Mouse (Mus musculus) hindbrain, embryonic 14.5 days (tissue): ENCODE data around the gene Dync1h1. TPM values are rescaled to one million over a fixed set of nuclear protein-coding genes. Genes with fewer than 3 reads are reported as not detected.

Source experiments
- ATAC-seq: fragments of 200-750 bp; cut with Nextera tagmentation; 2 replicates; pipeline ENCODE4 v1.8.0; 2017; ENCODE audit warnings: moderate number of reproducible peaks, mild to moderate bottlenecking, moderate TSS enrichment, moderate library complexity; ENCODE audit not compliant: low FRiP score
- DNase-seq: peaks from one replicate; pipeline ENCODE4 v3.0.0-alpha.2; 2015; ENCODE audit warnings: low spot score
- H3K27ac ChIP-seq: fragments of 300-500 bp; sonication (generic); 2 replicates; pipeline ENCODE4 v1.5.1; 2014; ENCODE audit warnings: mild to moderate bottlenecking, moderate library complexity
- H3K27me3 ChIP-seq: fragments of 300-500 bp; sonication (generic); 2 replicates; pipeline ENCODE4 v1.6.1; 2014; ENCODE audit warnings: mild to moderate bottlenecking, low read length, mixed read lengths; ENCODE audit not compliant: control insufficient read depth, insufficient read depth
- H3K36me3 ChIP-seq: fragments of 300-500 bp; sonication (generic); replicated peaks from 2 replicates; pipeline ENCODE4 v1.6.1; 2014; ENCODE audit not compliant: control insufficient read depth, insufficient read depth
- H3K4me1 ChIP-seq: fragments of 300-500 bp; sonication (generic); replicated peaks from 2 replicates; pipeline ENCODE4 v1.6.1; 2014; ENCODE audit warnings: antibody characterized with exemption, low read length, mixed read lengths; ENCODE audit not compliant: control insufficient read depth, insufficient read depth
- H3K4me2 ChIP-seq: fragments of 300-500 bp; sonication (generic); replicated peaks from 2 replicates; pipeline ENCODE4 v1.6.1; 2014; ENCODE audit warnings: mild to moderate bottlenecking, moderate library complexity
- H3K4me3 ChIP-seq: fragments of 300-500 bp; sonication (generic); replicated peaks from 2 replicates; pipeline ENCODE4 v1.5.1; 2014; ENCODE audit warnings: mild to moderate bottlenecking, low read length
- H3K9ac ChIP-seq: fragments of 300-500 bp; sonication (generic); 2 replicates; pipeline ENCODE4 v1.6.1; 2014
- H3K9me3 ChIP-seq: fragments of 300-500 bp; sonication (generic); 2 replicates; pipeline ENCODE4 v1.6.1; 2016; ENCODE audit warnings: low read length; ENCODE audit not compliant: control insufficient read depth
- WGBS: fragments of 180-500 bp; shearing (Covaris S2); extraction: QIAGEN DNeasy Blood & Tissue Kit; methylation state at CpG from one replicate; pipeline ENCODE4 v1.1.7; 2014; 5-methylcytosine and 5-hydroxymethylcytosine counted together
- polyA plus RNA-seq: library from polyadenylated mRNA; unstranded; fragments of >200 nt; fragmentation: Nextera tagmentation; extraction: Ambion mirVana; gene quantifications from 2 replicates; pipeline ENCODE4 v1.2.1, GENCODE M21; 2014

The Dync1h1 gene
- polyA plus RNA-seq, 1 experiment from 2014 or later: 114 TPM

DNA sequence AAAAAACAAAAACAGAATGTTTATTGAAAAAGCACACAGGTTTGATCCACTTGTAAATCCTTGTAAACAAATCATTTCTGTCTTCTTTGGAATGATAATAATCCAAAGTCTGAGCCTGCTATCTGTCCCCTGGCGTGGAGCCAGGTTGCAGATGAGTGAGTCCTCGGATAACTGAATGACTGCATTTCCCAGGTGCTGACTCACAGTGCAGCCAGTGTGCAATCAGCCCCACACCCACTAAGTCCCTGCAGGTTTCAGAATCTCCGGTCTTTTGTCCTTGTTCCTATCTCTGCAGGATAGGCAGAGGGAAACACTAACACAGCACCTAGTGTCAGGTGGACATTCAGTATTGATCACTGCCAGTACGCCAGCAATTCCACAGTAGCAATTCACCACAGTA, 1.5 kb upstream of the Dync1h1 start:
- 75% methylated on average over 4 of the region's 4 CpGs for WGBS
- no peak overlapping the region for H3K27ac ChIP-seq
- 0 out of 2 replicates have a peak overlapping the region, but pooled peaks have one; percentile 44 for H3K9ac ChIP-seq

DNA sequence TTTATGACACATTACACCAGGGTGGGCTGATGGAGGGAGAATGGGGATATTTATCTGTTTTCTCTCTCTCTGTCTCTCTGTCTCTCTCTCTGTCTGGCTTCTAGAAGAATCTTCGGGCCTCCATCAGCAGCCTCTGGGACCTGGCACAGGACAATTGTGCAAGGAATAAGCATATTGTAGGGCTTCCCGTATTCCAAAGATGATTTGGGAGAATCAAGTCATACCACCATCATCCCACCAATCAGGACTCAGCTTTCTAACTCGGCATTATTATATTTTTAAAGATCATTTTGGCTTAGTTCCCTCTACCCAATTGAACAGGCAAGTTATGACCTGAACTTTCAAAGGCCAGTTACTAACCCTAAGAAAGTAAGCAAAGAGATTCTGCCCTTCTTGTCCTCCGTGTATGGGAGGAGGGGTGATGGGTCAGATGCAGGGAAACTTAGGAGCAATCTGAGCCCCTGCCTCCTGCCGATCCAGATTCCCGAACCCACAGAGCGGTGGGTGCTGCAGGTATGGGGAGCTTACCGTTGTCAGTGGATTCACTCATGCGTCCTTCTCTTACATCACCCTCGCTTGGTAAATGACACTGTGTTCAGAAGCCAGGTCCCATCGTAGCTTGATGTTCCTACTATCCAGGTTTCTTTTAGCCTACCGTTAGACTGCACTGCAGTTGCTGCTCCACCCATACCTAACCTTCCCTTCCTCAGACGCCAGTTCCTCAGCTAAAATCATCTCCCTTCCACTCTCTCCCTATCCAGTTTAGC, 844 bp upstream of the Dync1h1 start:
- DNase-seq (no peak), ATAC-seq (no peak)
- Histone ChIP-seq H3K36me3 (no peaks in the 10 kb centered on the region), H3K4me1 (peaks cover 34% of the 10 kb centered on the region), H3K4me2 (peak overlapping the region; percentile 58), H3K27ac (no peak overlapping the region), H3K27me3 (no peaks in the 10 kb centered on the region), H3K4me3 (peak overlapping the region; percentile 82), H3K9ac (peak overlapping the region; percentile 44), H3K9me3 (no peaks in the 10 kb centered on the region)
- 57% methylated on average over 13 of the region's 13 CpGs for WGBS

More for the DNA sequence above, 1.5 kb upstream of the Dync1h1 start:
- no peaks in the 10 kb centered on the region for H3K9me3 ChIP-seq
- peaks cover 28% of the 10 kb centered on the region for H3K4me1 ChIP-seq
- DNase-seq: no peak
- no peaks in the 10 kb centered on the region for H3K27me3 ChIP-seq
- no peak overlapping the region for H3K4me3 ChIP-seq
- no peak for ATAC-seq
- peak overlapping the region; percentile 58; the same call in 1 of the 2 replicates for H3K4me2 ChIP-seq
- H3K36me3 ChIP-seq: no peaks in the 10 kb centered on the region

DNA sequence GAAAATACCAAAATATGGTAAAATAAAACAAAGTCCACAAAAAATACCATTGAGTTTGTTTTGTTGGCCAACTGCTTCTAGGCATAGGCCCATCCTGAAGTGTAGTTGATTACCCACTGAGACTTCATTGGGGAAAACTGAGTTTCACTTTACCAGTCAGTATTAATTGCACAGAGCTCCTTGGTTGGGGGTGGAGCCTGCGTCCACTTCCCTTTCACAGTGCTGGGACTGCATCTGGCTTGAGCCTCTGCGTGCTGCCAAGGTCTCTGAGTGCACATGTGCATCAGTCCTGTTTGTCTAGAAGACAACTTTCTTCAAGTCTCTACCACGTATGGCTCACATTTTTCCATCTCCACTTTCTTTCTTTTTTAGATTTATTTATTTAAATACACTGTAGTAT, 4.9 kb downstream of the Dync1h1 start:
- Histone ChIP-seq H3K4me1 (peaks cover 29% of the 10 kb centered on the region), H3K36me3 (peaks cover 4% of the 10 kb centered on the region; the same call in 1 of the 2 replicates), H3K9ac (no peak overlapping the region), H3K9me3 (no peaks in the 10 kb centered on the region), H3K27ac (no peak overlapping the region), H3K4me2 (no peak overlapping the region), H3K4me3 (no peak overlapping the region), H3K27me3 (no peaks in the 10 kb centered on the region)
- no peak for ATAC-seq
- 95% methylated on average over 3 of the region's 3 CpGs for WGBS
- DNase-seq: no peak

DNA sequence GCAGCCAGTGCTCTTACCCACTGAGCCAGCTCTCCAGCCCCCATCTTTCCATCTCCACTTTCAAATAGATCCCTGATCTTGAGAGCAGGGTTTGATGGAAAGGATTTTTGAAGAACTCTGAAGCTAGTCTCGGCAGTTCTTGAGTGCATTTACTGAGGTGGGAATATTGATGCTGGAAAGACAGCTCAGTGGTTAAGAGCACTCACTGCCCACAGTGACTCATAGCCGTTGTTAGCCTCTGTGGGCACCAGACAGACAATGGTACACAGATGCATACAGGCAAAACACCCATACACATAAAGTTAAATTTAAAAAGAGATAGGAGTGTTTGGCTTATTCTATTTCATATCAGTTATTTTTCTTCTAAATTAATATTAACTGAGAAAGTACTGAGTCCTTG, 5.4 kb downstream of the Dync1h1 start:
- Histone ChIP-seq H3K4me2 (no peak overlapping the region), H3K9me3 (no peaks in the 10 kb centered on the region), H3K27ac (no peak overlapping the region), H3K4me3 (no peak overlapping the region), H3K27me3 (no peaks in the 10 kb centered on the region), H3K4me1 (peaks cover 29% of the 10 kb centered on the region), H3K36me3 (peaks cover 4% of the 10 kb centered on the region; the same call in 1 of the 2 replicates), H3K9ac (no peak overlapping the region)
- WGBS: 94% methylated on average over 2 of the region's 2 CpGs
- ATAC-seq: no peak
- no peak for DNase-seq

DNA sequence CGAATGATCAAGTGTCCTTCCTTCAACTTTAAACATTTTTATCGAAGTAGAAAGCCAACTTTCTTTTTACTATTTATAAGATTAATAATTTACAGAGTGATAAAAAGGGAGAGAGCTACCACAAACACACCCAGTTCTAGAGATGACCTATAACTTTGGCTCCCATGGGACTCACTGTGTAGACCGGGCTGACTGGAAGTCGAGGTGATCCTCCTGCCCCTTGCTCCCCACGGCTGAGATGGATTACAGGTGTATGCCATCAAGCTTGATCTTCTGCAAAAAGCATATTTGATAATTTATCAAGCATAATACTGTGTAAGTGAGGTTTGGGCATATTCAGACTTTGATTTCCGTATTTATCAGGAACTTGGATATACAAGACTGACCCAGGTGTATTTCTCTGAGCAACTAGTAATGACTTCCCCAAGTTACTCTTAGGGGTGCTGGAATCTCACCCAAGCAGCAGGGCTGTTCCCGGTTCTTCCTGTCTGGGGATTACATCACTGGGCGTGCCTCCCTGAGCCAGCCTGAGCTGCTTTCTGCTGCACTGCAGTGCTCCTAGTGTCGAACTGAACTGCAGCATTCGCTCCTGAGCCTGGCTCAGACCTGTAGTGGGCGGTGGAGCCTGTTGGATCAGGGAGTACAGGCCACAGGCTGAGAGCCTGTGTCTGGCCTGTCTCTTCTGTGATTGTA, 7.4 kb downstream of the Dync1h1 start:
- H3K27ac ChIP-seq: no peak overlapping the region
- no peaks in the 10 kb centered on the region for H3K9me3 ChIP-seq
- H3K36me3 ChIP-seq: peaks cover 20% of the 10 kb centered on the region
- 82% methylated on average over 11 of the region's 11 CpGs for WGBS
- ATAC-seq: no peak
- no peak for DNase-seq
- no peak overlapping the region for H3K9ac ChIP-seq
- H3K4me2 ChIP-seq: no peak overlapping the region
- no peak overlapping the region for H3K4me3 ChIP-seq
- H3K27me3 ChIP-seq: no peaks in the 10 kb centered on the region
- peaks cover 15% of the 10 kb centered on the region for H3K4me1 ChIP-seq

DNA sequence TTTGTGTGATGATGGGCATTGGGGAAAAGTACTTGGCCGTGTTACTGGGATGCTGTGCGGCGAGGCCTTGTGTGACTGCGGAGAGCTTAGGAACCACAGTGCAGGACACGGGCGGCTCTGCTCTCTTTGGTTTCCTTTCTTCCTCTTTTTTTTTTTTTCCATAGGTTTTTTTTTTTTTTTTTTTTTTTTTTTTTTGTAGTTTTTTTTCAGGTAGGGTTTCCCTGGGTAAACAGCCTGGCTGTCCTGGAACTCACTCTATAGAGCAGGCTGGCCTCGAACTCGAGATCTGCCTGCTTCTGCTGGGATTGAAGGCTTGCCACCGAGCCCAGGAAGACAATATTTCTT, 7.9 kb downstream of the Dync1h1 start:
- H3K27ac ChIP-seq: no peak overlapping the region
- H3K4me3 ChIP-seq: no peak overlapping the region
- no peak overlapping the region for H3K4me2 ChIP-seq
- no peak overlapping the region for H3K9ac ChIP-seq
- ATAC-seq: no peak
- H3K27me3 ChIP-seq: no peaks in the 10 kb centered on the region
- peaks cover 10% of the 10 kb centered on the region; the same call in 1 of the 2 replicates for H3K4me1 ChIP-seq
- no peak for DNase-seq
- no peaks in the 10 kb centered on the region for H3K9me3 ChIP-seq
- 90% methylated on average over 9 of the region's 9 CpGs for WGBS
- peaks cover 25% of the 10 kb centered on the region for H3K36me3 ChIP-seq

DNA sequence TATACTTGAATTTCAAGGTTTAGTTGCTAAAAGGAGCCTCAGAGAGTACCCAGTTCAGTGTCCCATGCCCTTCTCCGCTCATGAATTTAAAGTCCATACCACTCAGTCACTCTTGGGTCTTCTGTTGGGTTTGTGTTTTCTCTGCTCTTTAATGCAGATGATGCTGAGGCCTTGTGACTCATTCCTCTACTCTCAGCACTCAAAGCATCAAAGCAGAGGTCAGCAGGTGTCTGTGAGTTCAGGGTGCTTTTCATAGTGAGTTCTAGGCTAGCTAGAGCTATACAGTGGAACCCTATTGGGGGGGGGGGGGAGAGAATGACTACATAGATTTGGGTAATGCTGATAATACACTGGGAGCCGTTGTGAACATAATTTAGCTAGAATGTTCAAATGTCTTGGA, 9.5 kb downstream of the Dync1h1 start:
- Histone ChIP-seq H3K36me3 (peaks cover 41% of the 10 kb centered on the region), H3K27ac (no peak overlapping the region), H3K9me3 (no peaks in the 10 kb centered on the region), H3K4me1 (no peaks in the 10 kb centered on the region), H3K4me3 (no peak overlapping the region), H3K27me3 (no peaks in the 10 kb centered on the region), H3K9ac (no peak overlapping the region), H3K4me2 (no peak overlapping the region)
- WGBS: 94% methylated on average over 2 of the region's 2 CpGs
- ATAC-seq (no peak), DNase-seq (no peak)

DNA sequence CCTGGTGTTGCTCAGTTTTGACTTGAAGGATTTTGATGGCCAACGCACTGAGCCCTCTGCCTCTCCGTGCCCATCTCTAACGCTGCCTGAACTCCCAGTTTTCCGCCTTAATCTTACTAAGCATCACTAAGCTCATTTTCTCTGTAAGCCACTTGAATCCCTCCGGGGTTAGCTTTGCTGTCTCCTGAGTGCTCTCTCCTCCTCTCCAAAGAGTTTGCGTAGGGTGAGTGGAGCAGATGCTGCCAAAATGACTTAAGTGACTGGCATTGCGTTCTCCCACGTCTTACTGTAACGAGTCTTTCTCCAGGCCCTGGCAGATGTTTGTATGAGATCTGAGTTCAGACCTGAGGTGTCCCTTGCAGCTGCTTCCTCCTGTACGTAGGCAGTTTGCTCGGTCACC, 28.8 kb downstream of the Dync1h1 start:
- no peak for DNase-seq
- H3K4me2 ChIP-seq: no peak overlapping the region
- no peak overlapping the region for H3K27ac ChIP-seq
- H3K36me3 ChIP-seq: peaks cover 100% of the 10 kb centered on the region
- no peak overlapping the region for H3K4me3 ChIP-seq
- 96% methylated on average over 11 of the region's 11 CpGs for WGBS
- no peak overlapping the region for H3K9ac ChIP-seq
- no peaks in the 10 kb centered on the region for H3K4me1 ChIP-seq
- no peaks in the 10 kb centered on the region for H3K27me3 ChIP-seq
- H3K9me3 ChIP-seq: no peaks in the 10 kb centered on the region
- no peak for ATAC-seq

DNA sequence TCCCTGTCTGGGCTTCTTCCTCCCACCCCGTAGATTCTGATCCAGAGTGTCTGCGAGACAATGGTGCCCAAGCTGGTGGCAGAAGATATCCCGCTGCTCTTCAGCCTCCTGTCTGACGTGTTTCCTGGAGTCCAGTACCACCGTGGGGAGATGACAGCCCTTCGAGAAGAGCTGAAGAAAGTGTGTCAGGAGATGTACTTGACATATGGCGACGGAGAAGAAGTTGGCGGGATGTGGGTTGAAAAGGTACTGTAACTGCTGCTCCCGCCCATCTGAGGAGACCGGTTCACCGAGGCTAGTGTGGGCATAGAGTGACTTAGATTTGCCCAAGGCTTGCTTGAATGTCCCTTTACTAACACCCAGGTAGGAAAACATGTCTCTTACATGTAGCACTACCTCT, 35.0 kb downstream of the Dync1h1 start:
- ATAC-seq: no peak
- 97% methylated on average over 12 of the region's 12 CpGs for WGBS
- H3K4me3 ChIP-seq: no peak overlapping the region
- peaks cover 100% of the 10 kb centered on the region for H3K36me3 ChIP-seq
- no peak for DNase-seq
- H3K27me3 ChIP-seq: no peaks in the 10 kb centered on the region
- H3K9me3 ChIP-seq: no peaks in the 10 kb centered on the region
- H3K4me1 ChIP-seq: no peaks in the 10 kb centered on the region
- H3K27ac ChIP-seq: no peak overlapping the region
- no peak overlapping the region for H3K9ac ChIP-seq
- H3K4me2 ChIP-seq: no peak overlapping the region
